ENCODE assay signal across 8 mouse cellular contexts in genomic region chr11:117072128-117072527, GRCm38 (mm10). TPM values are rescaled to one million over a fixed set of nuclear protein-coding genes. Genes with fewer than 3 reads are reported as not detected.
DNase-seq lines count a peak whose midpoint lies in the region; ATAC-seq and TF ChIP-seq lines count a peak whose summit lies in the region.

No protein-coding gene starts in this region.

- intact Hi-C loops in left cerebral cortex, postnatal 10 days (cut with DNase I), result loop anchor here (1.0 to 5.0 kb wide), 2 partner anchors 105 to 285 kb away; no protein-coding TSS in a partner anchor

- under 1% methylated on average over 13 of the region's 13 CpGs for WGBS in hindbrain, postnatal 0 days

- peaks cover 5% of the 10 kb centered on the region; the same call in 1 of the 2 replicates for H3K4me1 ChIP-seq in hindbrain, postnatal 0 days (ENCODE audit: insufficient read depth, low read length)

- no peak overlapping the region for H3K27ac ChIP-seq in hindbrain, postnatal 0 days

- H3K9me3 ChIP-seq in hindbrain, postnatal 0 days (ENCODE audit: low read length), result no peaks in the 10 kb centered on the region

- H3K4me3 ChIP-seq in hindbrain, postnatal 0 days (ENCODE audit: low read length), result no peak overlapping the region

- DNase-seq in left cerebral cortex, adult 18-20 months (ENCODE audit: low spot score in 2 of 2), result peak; percentile 76 to 89
- DNase-seq in left cerebral cortex, adult 11 months (ENCODE audit: low spot score), result no peak
- peak; percentile 75 for DNase-seq in cerebellum, adult 9-11 months
- peak; percentile 74 to 81 for DNase-seq in frontal cortex, postnatal 36 days (ENCODE audit: low spot score in 2 of 2)
- peak; percentile 88 for DNase-seq in hindbrain, postnatal 0 days (ENCODE audit: low spot score)
- DNase-seq in left cerebral cortex, postnatal 10 days (ENCODE audit: extremely low spot score in 1 of 2, low spot score in 2 of 2), result peak; percentile 45 to 81
- DNase-seq in mesoderm, embryonic 11.5 days (ENCODE audit: low read depth, low spot score), result peak; percentile 84
- DNase-seq in spleen, postnatal 14 days (ENCODE audit: low spot score in 2 of 2), result peak; percentile 53 to 75

- H3K36me3 ChIP-seq in hindbrain, postnatal 0 days (ENCODE audit: insufficient read depth, low read length), result no peaks in the 10 kb centered on the region

- H3K4me2 ChIP-seq in hindbrain, postnatal 0 days (ENCODE audit: low read depth, low read length), result no peak overlapping the region

- no peaks in the 10 kb centered on the region for H3K27me3 ChIP-seq in hindbrain, postnatal 0 days (ENCODE audit: insufficient read depth, low read length)

- no peak overlapping the region for H3K9ac ChIP-seq in hindbrain, postnatal 0 days (replicated peaks; ENCODE audit: low read length)

- ATAC-seq in hindbrain, postnatal 0 days, result peak; percentile 39; the same call in 1 of the 2 replicates

- TF ChIP-seq CTCF in hindbrain, postnatal 0 days (IDR thresholded peaks at IDR 0.05; ENCODE audit: low read depth), result peak; percentile 99

RNA-seq across cellular contexts. Expression of gene Sec14l1, which starts 42.8 kb away (rescaled TPM):
- 100 to 1,000 TPM; 203 to 219 TPM for total RNA-seq in left cerebral cortex, adult 18-20 months (2021)
- 69.1 and 74.1 TPM in 2 replicates for total RNA-seq in hindbrain, postnatal 0 days (2014; rRNA removed)
- polyA plus RNA-seq in hindbrain, postnatal 0 days (2015; fragmentation: Nextera tagmentation; extraction: Ambion mirVana), result 47.0 and 47.3 TPM in 2 replicates
- total RNA-seq in left cerebral cortex, postnatal 10 days (2021), result 100 to 1,000 TPM; 144 to 145 TPM
